Mouse (Mus musculus) embryo, embryonic 10 days (tissue): ENCODE measurements at regions not wholly inside any gene's neighbourhood (a gene's known extent, or its start where the extent isn't known, plus 50 kb on each side); places are given as distances from the start of the nearest gene placed in this dataset.

ENCODE experiments used
- DNase-seq: peaks from one replicate; pipeline ENCODE4 v3.0.0-alpha.2; 2015; ENCODE audit warnings: low spot score

GRCm38 (mm10) chr7:79201246-79201645 is 52.4 kb upstream of the Mfge8 start:
- DNase-seq: no peak

- DNase-seq: no peak
These were observed 53.5 kb upstream of the Mfge8 start for GRCm38 (mm10) chr7:79202336-79202735.

DNA sequence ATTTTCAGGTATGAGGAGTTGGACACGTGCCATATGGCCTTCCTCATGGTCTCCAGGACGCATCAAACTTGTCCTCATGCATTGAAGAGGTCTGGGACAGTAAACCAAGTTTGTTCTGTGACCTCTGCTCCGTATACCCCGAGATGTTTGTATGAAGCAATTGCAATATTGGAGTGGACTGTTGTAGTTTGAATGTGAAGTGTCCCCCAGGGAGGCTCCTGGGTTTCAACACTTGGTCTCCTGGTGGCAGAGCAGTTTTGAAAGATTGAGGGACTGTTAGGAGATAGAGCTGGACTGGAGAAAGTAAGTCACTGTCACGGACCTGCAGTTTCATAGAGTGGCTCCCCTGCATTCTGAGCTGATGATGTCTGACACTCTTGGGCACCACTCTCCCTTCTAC is 54.6 kb upstream of the Mfge8 start:
- DNase-seq: no peak

DNA sequence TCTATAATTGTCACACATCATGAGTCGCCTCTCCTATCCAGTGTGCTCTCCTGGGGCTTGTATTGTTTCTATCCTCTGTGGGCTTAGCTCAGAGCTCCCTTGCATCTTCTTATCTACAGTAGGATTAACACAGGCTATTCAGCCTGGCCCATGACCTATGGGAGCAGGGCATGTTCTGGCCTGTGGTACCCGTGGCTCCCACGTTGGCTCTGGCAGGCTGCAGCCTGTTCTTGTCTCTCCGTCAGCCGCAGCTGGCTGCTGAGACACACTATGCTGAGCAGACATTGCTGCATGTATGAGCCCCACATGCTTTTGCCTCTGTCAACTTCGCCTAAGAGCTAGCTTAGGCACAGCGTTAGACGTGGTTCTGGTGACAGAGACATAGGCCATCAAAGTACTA is 58.3 kb upstream of the Mfge8 start:
- peak; percentile 48 for DNase-seq

DNA sequence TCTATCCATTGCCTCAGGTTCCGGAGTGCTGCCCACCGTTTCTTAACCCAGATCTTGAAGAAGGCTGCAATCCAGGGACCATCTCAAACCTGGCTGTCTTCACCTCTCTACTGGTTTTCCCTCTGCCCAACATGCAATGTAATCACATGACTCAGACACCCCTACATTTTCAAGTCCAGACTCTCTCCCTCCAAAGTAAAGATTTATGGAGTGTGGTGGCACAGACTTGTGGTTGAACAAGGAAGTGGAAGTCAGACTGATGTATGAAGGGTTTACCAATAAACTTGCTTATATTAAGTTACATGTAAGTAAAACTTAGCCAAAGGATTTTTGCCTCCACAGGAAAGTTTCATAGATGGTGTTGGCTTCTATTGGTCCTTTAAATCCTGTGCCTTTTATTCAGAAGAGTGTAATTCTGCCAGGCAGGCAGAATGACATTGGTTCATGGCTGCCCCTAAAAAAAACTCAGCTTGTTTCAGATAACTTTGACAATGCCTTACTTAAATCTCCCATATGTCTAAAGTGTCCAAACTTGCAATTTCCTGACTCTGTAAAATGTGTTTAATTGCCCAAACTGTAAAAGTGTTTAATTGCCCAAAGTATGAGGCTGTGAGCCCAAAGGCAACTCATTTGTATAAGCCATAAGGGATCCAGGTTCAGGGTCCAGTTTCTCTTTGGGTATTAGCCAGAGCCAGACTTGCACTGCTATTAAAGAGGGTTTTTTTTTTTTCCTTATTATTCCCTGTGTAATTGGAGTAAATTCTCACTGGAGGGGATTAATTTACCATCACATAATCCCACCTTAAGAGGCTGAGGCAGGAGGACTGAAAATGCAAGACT is 61.7 kb upstream of the Mfge8 start:
- no peak for DNase-seq

DNA sequence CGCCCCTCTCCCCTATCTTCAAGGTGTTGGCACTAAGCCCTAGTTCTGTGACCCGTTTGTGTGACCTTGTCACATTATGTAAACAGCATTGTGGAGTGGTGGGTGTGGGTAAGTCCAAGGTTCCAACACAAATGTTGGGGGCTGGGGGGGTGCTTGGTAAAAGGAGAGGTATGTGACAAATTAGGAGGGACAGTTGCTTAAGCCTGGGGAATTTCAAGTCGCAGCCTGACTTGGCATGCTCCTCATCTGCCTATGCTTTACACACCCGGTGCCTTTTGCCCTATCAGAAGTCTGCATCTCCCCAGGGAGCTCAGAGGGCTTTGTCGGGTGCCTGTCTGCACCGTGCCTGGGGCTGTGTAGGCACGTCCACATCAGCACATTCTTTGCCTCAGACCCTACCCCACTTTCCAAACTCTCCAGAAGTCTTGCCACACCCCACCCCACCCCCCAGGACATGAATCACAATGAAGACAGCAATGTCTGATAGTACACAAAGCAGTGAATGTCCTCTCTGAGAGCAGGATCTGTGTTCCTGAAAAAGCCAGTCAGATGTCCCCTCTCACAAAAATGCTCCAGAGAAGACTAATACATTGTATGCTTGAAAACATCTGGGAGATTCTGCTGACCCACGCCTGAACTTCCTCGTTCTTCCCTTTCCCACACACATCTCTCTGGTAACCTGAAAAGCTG is 61.6 kb upstream of the Abhd2 start:
- peak; percentile 49 for DNase-seq

- no peak for DNase-seq
These were observed 60.8 kb upstream of the Abhd2 start for GRCm38 (mm10) chr7:79212231-79212630.

- no peak for DNase-seq
These were observed 58.0 kb upstream of the Abhd2 start for GRCm38 (mm10) chr7:79215001-79215400.

GRCm38 (mm10) chr7:79217232-79217631 is 55.8 kb upstream of the Abhd2 start:
- DNase-seq: no peak

DNA sequence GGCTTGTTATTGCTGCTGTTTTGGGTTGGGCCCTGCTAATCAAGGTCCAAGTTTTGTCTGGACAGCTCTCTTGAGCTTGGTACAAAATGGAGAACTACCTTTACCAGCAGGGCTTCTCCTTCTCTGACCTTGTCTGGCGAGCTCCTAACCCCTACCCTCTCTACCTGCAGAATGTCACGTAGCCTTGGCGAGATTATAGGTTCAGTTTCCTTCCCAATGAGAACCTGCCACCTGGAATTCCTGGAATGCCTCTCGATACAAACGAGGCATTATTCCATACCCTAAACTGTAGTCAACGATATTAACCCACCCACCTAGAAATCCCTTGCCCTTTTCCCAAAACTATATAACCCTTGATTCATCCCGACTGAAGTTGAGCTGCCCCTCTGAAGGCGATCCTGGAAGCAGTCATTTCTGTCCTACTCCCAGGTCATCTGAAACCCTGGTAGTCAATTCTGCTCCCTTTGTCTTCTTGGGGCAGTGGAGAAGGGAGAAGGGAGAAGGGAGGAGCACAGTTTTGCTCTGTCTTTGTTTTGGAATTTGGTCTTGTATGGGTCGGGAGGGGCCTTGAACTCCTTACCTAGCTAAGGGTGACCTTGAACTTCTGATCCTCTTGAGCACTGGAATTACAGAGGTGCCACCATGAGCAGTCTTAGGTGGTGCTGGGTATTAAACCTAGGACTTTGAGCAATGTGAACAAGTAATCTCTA is 50.2 kb upstream of the Abhd2 start:
- DNase-seq: no peak
